Mouse (Mus musculus) lung, embryonic 14.5 days (tissue): ENCODE results near the gene Mfsd8. TPM values are rescaled to one million over a fixed set of nuclear protein-coding genes. Genes with fewer than 3 reads are reported as not detected.
A peak's percentile ranks its signal among the peaks of the same experiment; 100 is the strongest.

Experiments used
- ATAC-seq: fragments of 200-750 bp; cut with Nextera tagmentation; 2 replicates; pipeline ENCODE4 v1.8.0; 2017; ENCODE audit warnings: mild to moderate bottlenecking, moderate TSS enrichment, moderate library complexity; ENCODE audit not compliant: insufficient read depth
- DNase-seq: peaks from one replicate; pipeline ENCODE4 v3.0.0-alpha.2; 2015
- H3K27ac ChIP-seq: fragments of 300-500 bp; sonication (generic); 2 replicates; pipeline ENCODE4 v1.5.1; 2014; ENCODE audit warnings: low read depth, mild to moderate bottlenecking, moderate library complexity
- H3K27me3 ChIP-seq: fragments of 300-500 bp; sonication (generic); 2 replicates; pipeline ENCODE4 v1.6.1; 2014; ENCODE audit warnings: low read length, control low read depth; ENCODE audit not compliant: insufficient read depth
- H3K36me3 ChIP-seq: fragments of 300-500 bp; sonication (generic); 2 replicates; pipeline ENCODE4 v1.6.1; 2014; ENCODE audit warnings: control low read depth; ENCODE audit not compliant: insufficient read depth
- H3K4me1 ChIP-seq: fragments of 300-500 bp; sonication (generic); 2 replicates; pipeline ENCODE4 v1.6.1; 2014; ENCODE audit warnings: antibody characterized with exemption, control low read depth; ENCODE audit not compliant: insufficient read depth
- H3K4me2 ChIP-seq: fragments of 300-500 bp; sonication (generic); 2 replicates; pipeline ENCODE4 v1.6.1; 2014; ENCODE audit warnings: mild to moderate bottlenecking
- H3K4me3 ChIP-seq: fragments of 300-500 bp; sonication (generic); 2 replicates; pipeline ENCODE4 v1.5.1; 2014; ENCODE audit warnings: low read depth, low read length
- H3K9ac ChIP-seq: fragments of 300-500 bp; sonication (generic); 2 replicates; pipeline ENCODE4 v1.6.1; 2014
- H3K9me3 ChIP-seq: fragments of 300-500 bp; sonication (generic); 2 replicates; pipeline ENCODE4 v1.6.1; 2016; ENCODE audit warnings: low read depth, low read length, control low read depth
- CTCF ChIP-seq: IDR thresholded peaks from 2 replicates; pipeline ENCODE4 v1.5.1; 2016; ENCODE audit warnings: antibody characterized with exemption, low read depth
- WGBS: fragments of 180-500 bp; shearing (Covaris S2); extraction: QIAGEN DNeasy Blood & Tissue Kit; methylation state at CpG from one replicate; pipeline ENCODE4 v1.1.7; 2014; 5-methylcytosine and 5-hydroxymethylcytosine counted together
- polyA plus RNA-seq: library from polyadenylated mRNA; unstranded; fragments of >200 nt; fragmentation: Nextera tagmentation; extraction: Ambion mirVana; gene quantifications from 2 replicates; pipeline ENCODE4 v1.2.1, GENCODE M21; 2014

Gene Mfsd8
- polyA plus RNA-seq, 1 experiment from 2014 or later, result 7.1 TPM

DNA sequence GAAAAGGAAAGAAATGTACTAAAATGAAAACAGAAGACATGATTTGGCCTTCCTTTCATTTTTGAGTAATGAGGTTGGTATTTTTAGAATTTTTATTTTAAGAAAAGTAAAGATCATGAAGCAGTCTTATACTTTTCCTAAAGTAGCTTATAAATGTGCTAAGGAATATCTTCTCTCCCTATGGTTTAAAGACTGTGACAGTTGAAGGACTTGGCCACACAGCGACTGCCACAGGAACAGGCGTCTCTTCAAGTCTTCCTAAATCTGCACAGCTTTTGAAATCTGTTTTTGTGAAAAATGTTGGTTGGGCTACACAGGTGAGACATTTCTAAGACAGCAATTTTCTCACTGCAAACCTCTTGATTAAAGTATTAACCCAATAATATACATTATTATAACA, 33.4 kb downstream of the Mfsd8 start:
- ATAC-seq, result no peak
- Histone ChIP-seq H3K4me1 (no peaks in the 10 kb centered on the region), H3K27ac (no peak overlapping the region), H3K27me3 (no peaks in the 10 kb centered on the region), H3K4me3 (no peak overlapping the region), H3K9me3 (no peaks in the 10 kb centered on the region), H3K36me3 (peaks cover 78% of the 10 kb centered on the region), H3K9ac (no peak overlapping the region), H3K4me2 (no peak overlapping the region)
- WGBS, result 93% methylated on average over 2 of the region's 2 CpGs
- TF ChIP-seq CTCF, result no peak
- DNase-seq, result no peak

- Histone ChIP-seq H3K27me3 (no peaks in the 10 kb centered on the region), H3K4me1 (no peaks in the 10 kb centered on the region), H3K9me3 (no peaks in the 10 kb centered on the region), H3K4me2 (no peak overlapping the region), H3K4me3 (no peak overlapping the region), H3K9ac (no peak overlapping the region), H3K27ac (no peak overlapping the region), H3K36me3 (peaks cover 80% of the 10 kb centered on the region)
- 84% methylated on average over 2 of the region's 2 CpGs for WGBS
- ATAC-seq, result no peak
- no peak for TF ChIP-seq CTCF
- no peak for DNase-seq
These were observed 36.8 kb downstream of the Mfsd8 start for GRCm38 (mm10) chr3:40809894-40810293.

- DNase-seq, result no peak
- Histone ChIP-seq H3K27ac (no peak overlapping the region), H3K4me3 (no peak overlapping the region), H3K27me3 (no peaks in the 10 kb centered on the region), H3K9ac (no peak overlapping the region), H3K9me3 (no peaks in the 10 kb centered on the region), H3K4me1 (no peaks in the 10 kb centered on the region), H3K36me3 (peaks cover 72% of the 10 kb centered on the region), H3K4me2 (no peak overlapping the region)
- TF ChIP-seq CTCF, result no peak
- ATAC-seq, result no peak
- 90% methylated on average over 10 of the region's 10 CpGs for WGBS
These were observed 38.0 kb downstream of the Mfsd8 start for GRCm38 (mm10) chr3:40808686-40809085.

- Histone ChIP-seq H3K27me3 (no peaks in the 10 kb centered on the region), H3K4me3 (no peak overlapping the region), H3K9me3 (no peaks in the 10 kb centered on the region), H3K4me1 (no peaks in the 10 kb centered on the region), H3K4me2 (no peak overlapping the region), H3K27ac (no peak overlapping the region), H3K36me3 (peaks cover 72% of the 10 kb centered on the region), H3K9ac (no peak overlapping the region)
- 61% methylated on average over 2 of the region's 2 CpGs for WGBS
- DNase-seq (no peak), ATAC-seq (no peak)
- no peak for TF ChIP-seq CTCF
These were observed 39.8 kb downstream of the Mfsd8 start for GRCm38 (mm10) chr3:40806871-40807270.

DNA sequence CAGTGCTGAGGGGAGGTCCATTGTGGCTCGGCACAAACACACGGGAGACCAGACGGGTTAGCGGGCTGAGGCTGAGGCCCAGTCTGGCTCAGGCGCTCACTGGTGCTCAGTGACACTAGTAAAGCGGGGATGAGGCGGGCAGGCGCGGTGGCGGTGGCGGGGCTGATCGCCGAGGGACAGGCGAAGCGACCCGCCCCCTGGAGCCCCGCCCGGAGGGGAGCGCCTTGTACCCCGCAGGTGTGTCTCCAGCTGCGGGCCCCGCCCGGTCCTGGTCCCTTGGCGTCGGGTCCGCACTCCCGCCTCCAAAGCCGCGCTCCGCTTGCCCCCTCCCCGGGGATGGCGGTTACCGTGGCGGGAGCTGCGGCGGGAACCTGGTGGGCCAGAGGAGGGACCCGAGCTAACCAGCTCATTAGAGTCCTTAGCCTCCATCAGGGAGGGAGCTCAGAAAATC, 46.3 kb downstream of the Mfsd8 start:
- ATAC-seq, result peak; percentile 79
- DNase-seq, result peak; percentile 55

DNA sequence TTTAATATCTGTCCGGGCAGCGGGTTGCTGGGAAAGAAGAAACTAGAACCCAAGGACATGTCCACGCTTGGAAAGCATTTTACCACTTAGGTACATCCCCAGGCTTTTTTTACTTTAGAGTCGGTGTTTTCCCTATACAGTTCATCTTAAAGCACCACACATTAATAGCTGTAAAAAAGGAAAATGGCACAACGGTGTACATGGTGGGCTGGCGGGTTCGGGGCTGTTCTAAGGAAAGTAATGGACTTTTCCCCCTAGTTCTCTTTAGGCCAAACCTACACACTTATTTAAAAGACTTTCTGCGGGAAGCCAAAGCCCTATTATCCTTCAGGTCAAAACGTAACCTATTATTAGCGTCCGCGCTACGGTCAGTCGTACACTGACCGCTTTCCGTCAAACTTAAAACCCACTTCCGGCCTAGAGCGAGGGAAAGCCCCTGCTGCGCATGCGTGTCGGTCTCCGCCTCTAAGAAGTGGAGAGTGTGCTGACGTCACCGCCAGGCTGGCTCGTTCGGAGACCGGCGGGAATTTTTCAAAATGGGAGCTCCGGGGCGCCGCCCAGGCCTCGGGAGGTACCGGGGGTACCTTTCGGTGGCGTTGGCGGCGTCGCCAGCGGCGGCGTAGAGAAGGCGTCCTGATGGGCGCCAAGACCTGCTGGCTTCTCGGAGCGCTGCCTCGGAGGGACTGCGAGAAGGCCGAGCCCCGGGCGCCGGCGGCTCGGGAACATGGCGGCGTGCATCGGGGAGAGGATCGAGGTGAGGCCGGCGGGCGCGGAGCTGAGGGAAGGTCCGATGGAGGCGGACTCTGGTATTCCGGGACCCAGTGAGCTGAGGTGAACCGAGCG, 46.9 kb downstream of the Mfsd8 start, which contains the start of gene Plk4:
Plk4 (plus strand) TSS at position 490 of the 843 bp plus-strand sequence.
- Histone ChIP-seq H3K4me1 (peaks cover 4% of the 10 kb centered on the region), H3K4me3 (peak within 1 kb of the TSS; percentile 94), H3K27ac (peak within 1 kb of the TSS; percentile 87), H3K9ac (peak within 1 kb of the TSS; percentile 93), H3K27me3 (no peaks in the 10 kb centered on the region), H3K9me3 (no peaks in the 10 kb centered on the region), H3K36me3 (peaks cover 19% of the 10 kb centered on the region), H3K4me2 (peak within 1 kb of the TSS; percentile 78)
- 3% methylated on average over 66 of the region's 66 CpGs for WGBS
- peak; percentile 98 for ATAC-seq
- DNase-seq, result peak; percentile 99
- no peak for TF ChIP-seq CTCF

More for the DNA sequence above, 46.3 kb downstream of the Mfsd8 start:
- H3K27me3 ChIP-seq, result no peaks in the 10 kb centered on the region
- H3K9me3 ChIP-seq, result no peaks in the 10 kb centered on the region
- peak overlapping the region; percentile 87 for H3K27ac ChIP-seq
- peaks cover 4% of the 10 kb centered on the region for H3K4me1 ChIP-seq
- peak overlapping the region; percentile 93 for H3K9ac ChIP-seq
- H3K4me2 ChIP-seq, result peak overlapping the region; percentile 78
- under 1% methylated on average over 36 of the region's 37 CpGs for WGBS
- no peak for TF ChIP-seq CTCF
- H3K4me3 ChIP-seq, result peak overlapping the region; percentile 94
- peaks cover 25% of the 10 kb centered on the region for H3K36me3 ChIP-seq

- no peak overlapping the region for H3K4me2 ChIP-seq
- no peak overlapping the region for H3K9ac ChIP-seq
- ATAC-seq, result no peak
- WGBS, result 35% methylated on average over 7 of the region's 7 CpGs
- H3K4me1 ChIP-seq, result peaks cover 4% of the 10 kb centered on the region
- H3K27ac ChIP-seq, result no peak overlapping the region
- DNase-seq, result peak; percentile 72
- peaks cover 15% of the 10 kb centered on the region for H3K36me3 ChIP-seq
- no peaks in the 10 kb centered on the region for H3K27me3 ChIP-seq
- no peaks in the 10 kb centered on the region for H3K9me3 ChIP-seq
- H3K4me3 ChIP-seq, result no peak overlapping the region
- peak; percentile 50 for TF ChIP-seq CTCF
These were observed 48.2 kb downstream of the Mfsd8 start for GRCm38 (mm10) chr3:40798500-40798899.
